Mouse (Mus musculus): Measurements from ENCODE around the gene Cachd1. TPM values are rescaled to one million over a fixed set of nuclear protein-coding genes. Genes with fewer than 3 reads are reported as not detected.

Gene Cachd1
- polyA plus RNA-seq (2015; fragmentation: Nextera tagmentation; extraction: Ambion mirVana), result 3.2 and 3.9 TPM in 2 replicates

GRCm38 (mm10) chr4:100776043-100776870, at the start of gene Cachd1:
TSS of gene Cachd1 (plus strand) at chr4:100776675.

GRCm38 (mm10) chr4:101020596-101020995, 244.1 kb downstream of the Cachd1 start, which contains the start of gene Gm10577:
TSS of gene Gm10577 (minus strand) at chr4:101020696.

GRCm38 (mm10) chr4:101068786-101069153, 292.3 kb downstream of the Cachd1 start, which contains the start of gene Raver2:
TSS of gene Raver2 (plus strand) at chr4:101068983.

Other genes with a start within 250 kb of the Cachd1 start
- not detected in 2 replicates for gene Gm10577, start 244.0 kb downstream of the Cachd1 start, polyA plus RNA-seq (2015; fragmentation: Nextera tagmentation; extraction: Ambion mirVana)

All from adrenal gland, postnatal 0 days (tissue).